Mouse (Mus musculus) MEL (cell line): ENCODE results near the gene Limk1. TPM values are rescaled to one million over a fixed set of nuclear protein-coding genes. Genes with fewer than 3 reads are reported as not detected.

Experiments
- DNase-seq: peaks from one replicate; pipeline ENCODE4 v3.0.0; 2011; ENCODE audit warnings: low read depth, low spot score
- H3K27ac ChIP-seq: 2 replicates; pipeline ENCODE4 v1.5.1; 2012; ENCODE audit warnings: low read depth, mild to moderate bottlenecking, control low read depth, low read length, moderate library complexity; ENCODE audit not compliant: control insufficient read depth
- H3K27me3 ChIP-seq, 2 experiments: fragments of 150-350 bp in 1 of 2; sonication (generic) in 1 of 2; 2 replicates each; pipeline ENCODE4 v1.6.1; 2012; ENCODE audit warnings: low read length in 2 of 2, mild to moderate bottlenecking in 2 of 2, improper control_type of control experiment in 1 of 2, moderate library complexity in 1 of 2; ENCODE audit not compliant: insufficient read depth in 2 of 2, control insufficient read depth in 1 of 2
- H3K36me3 ChIP-seq, 2 experiments: 2 replicates each; pipeline ENCODE4 v1.6.1; 2012 to 2014; ENCODE audit warnings: low read length in 2 of 2, improper control_type of control experiment in 1 of 2, inconsistent platforms in 1 of 2, mild to moderate bottlenecking in 1 of 2; ENCODE audit not compliant: insufficient read depth in 2 of 2, control insufficient read depth in 1 of 2
- H3K4me1 ChIP-seq, 2 experiments: fragments of 150-350 bp in 1 of 2; sonication (generic) in 1 of 2; 2 replicates each; pipeline ENCODE4 v1.6.1; 2012; ENCODE audit warnings: low read length in 2 of 2, improper control_type of control experiment in 1 of 2, mild to moderate bottlenecking in 1 of 2; ENCODE audit not compliant: insufficient read depth in 2 of 2, control insufficient read depth in 1 of 2
- H3K4me3 ChIP-seq, 2 experiments: fragments of 150-350 bp in 1 of 2; sonication (generic) in 1 of 2; 2 replicates each; pipeline ENCODE4 v1.5.1; 2012; ENCODE audit warnings: low read depth in 2 of 2, low read length in 2 of 2, mild to moderate bottlenecking in 2 of 2, moderate library complexity in 2 of 2, control low read depth in 1 of 2, improper control_type of control experiment in 1 of 2; ENCODE audit not compliant: control insufficient read depth in 1 of 2, insufficient read depth in 1 of 2
- H3K79me2 ChIP-seq: 2 replicates; pipeline ENCODE4 v1.6.1; 2012; ENCODE audit warnings: mild to moderate bottlenecking, low read length, moderate library complexity; ENCODE audit not compliant: control insufficient read depth, poor library complexity, insufficient read depth
- H3K9ac ChIP-seq: 2 replicates; pipeline ENCODE4 v1.6.1; 2012; ENCODE audit warnings: low read depth, mild to moderate bottlenecking, control low read depth, low read length, moderate library complexity; ENCODE audit not compliant: control insufficient read depth, poor library complexity, severe bottlenecking
- H3K9me3 ChIP-seq: fragments of 150-350 bp; sonication (generic); replicated peaks from 2 replicates; pipeline ENCODE4 v1.6.1; 2012; ENCODE audit warnings: mild to moderate bottlenecking, low read length, improper control_type of control experiment, moderate library complexity; ENCODE audit not compliant: insufficient read depth
- BHLHE40 ChIP-seq: IDR thresholded peaks from 2 replicates; pipeline ENCODE4 v1.6.1; 2012; ENCODE audit warnings: low read depth, mild to moderate bottlenecking, inconsistent platforms, low read length, improper control_type of control experiment, borderline replicate concordance
- CHD1 ChIP-seq: IDR thresholded peaks from 2 replicates; pipeline ENCODE4 v1.6.1; 2012; ENCODE audit warnings: low read depth, mild to moderate bottlenecking, inconsistent platforms, low read length, improper control_type of control experiment
- CTCF ChIP-seq, 3 experiments: IDR thresholded peaks in 2 of 3; conservative IDR thresholded peaks in 1 of 3; 2 replicates each; pipeline ENCODE4 v1.5.1; 2011 to 2012; ENCODE audit warnings: low read length in 3 of 3, low read depth in 2 of 3, mild to moderate bottlenecking in 2 of 3, improper control_type of control experiment in 1 of 3, inconsistent platforms in 1 of 3, mixed read lengths in 1 of 3, moderate library complexity in 1 of 3; ENCODE audit not compliant: control insufficient read depth in 1 of 3, insufficient read depth in 1 of 3, poor library complexity in 1 of 3, severe bottlenecking in 1 of 3
- E2F4 ChIP-seq: IDR thresholded peaks from 2 replicates; pipeline ENCODE4 v1.6.1; 2011; ENCODE audit warnings: low read depth, low read length, improper control_type of control experiment, borderline replicate concordance
- ELF1 ChIP-seq: IDR thresholded peaks from 2 replicates; pipeline ENCODE4 v1.6.1; 2014; ENCODE audit warnings: low read depth, mild to moderate bottlenecking, inconsistent platforms, low read length, improper control_type of control experiment, moderate library complexity
- GABPA ChIP-seq: IDR thresholded peaks from 2 replicates; pipeline ENCODE4 v1.6.1; 2012; ENCODE audit warnings: low read depth, mild to moderate bottlenecking, inconsistent platforms, low read length, improper control_type of control experiment, moderate library complexity
- KAT2A ChIP-seq: conservative IDR thresholded peaks from 2 replicates; pipeline ENCODE4 v1.6.1; 2012; ENCODE audit warnings: low read depth, low read length, improper control_type of control experiment, inconsistent platforms
- MAX ChIP-seq: IDR thresholded peaks from 2 replicates; pipeline ENCODE4 v1.6.1; 2011; ENCODE audit warnings: low read length, improper control_type of control experiment
- MAZ ChIP-seq: IDR thresholded peaks from 2 replicates; pipeline ENCODE4 v1.6.1; 2012; ENCODE audit warnings: low read depth, mild to moderate bottlenecking, inconsistent platforms, low read length, improper control_type of control experiment
- MXI1 ChIP-seq: IDR thresholded peaks from 2 replicates; pipeline ENCODE4 v1.6.1; 2011; ENCODE audit warnings: mild to moderate bottlenecking, low read depth, low read length, improper control_type of control experiment
- MYB ChIP-seq: IDR thresholded peaks from 2 replicates; pipeline ENCODE4 v1.6.1; 2011; ENCODE audit warnings: mild to moderate bottlenecking, low read depth, low read length, improper control_type of control experiment
- MYC ChIP-seq: IDR thresholded peaks from 2 replicates; pipeline ENCODE4 v1.6.1; 2011; ENCODE audit warnings: low read depth, mild to moderate bottlenecking, low read length, improper control_type of control experiment, moderate library complexity
- NELFE ChIP-seq: IDR thresholded peaks from 2 replicates; pipeline ENCODE4 v1.6.1; 2011; ENCODE audit warnings: low read depth, low read length, improper control_type of control experiment
- POLR2AphosphoS2 ChIP-seq: IDR thresholded peaks from 2 replicates; pipeline ENCODE4 v1.6.1; 2011; ENCODE audit warnings: low read length, improper control_type of control experiment
- SIN3A ChIP-seq: IDR thresholded peaks from 2 replicates; pipeline ENCODE4 v1.6.1; 2012; ENCODE audit warnings: low read length, improper control_type of control experiment, inconsistent platforms
- TAL1 ChIP-seq: IDR thresholded peaks from 2 replicates; pipeline ENCODE4 v1.6.1; 2012; ENCODE audit warnings: mild to moderate bottlenecking, inconsistent platforms, low read length, moderate library complexity, mixed read lengths
- TBP ChIP-seq: IDR thresholded peaks from 2 replicates; pipeline ENCODE4 v1.8.0; 2011; ENCODE audit warnings: low read depth, low read length, improper control_type of control experiment
- UBTF ChIP-seq: IDR thresholded peaks from 2 replicates; pipeline ENCODE4 v1.6.1; 2012; ENCODE audit warnings: low read depth, mild to moderate bottlenecking, inconsistent platforms, low read length, improper control_type of control experiment, moderate library complexity, borderline replicate concordance; ENCODE audit not compliant: insufficient read depth
- ZKSCAN1 ChIP-seq: IDR thresholded peaks from 2 replicates; pipeline ENCODE4 v1.6.1; 2012; ENCODE audit warnings: low read depth, mild to moderate bottlenecking, inconsistent platforms, low read length, improper control_type of control experiment, moderate library complexity
- ZMIZ1 ChIP-seq: IDR thresholded peaks from 2 replicates; pipeline ENCODE4 v1.6.1; 2012; ENCODE audit warnings: low read depth, mild to moderate bottlenecking, inconsistent platforms, low read length, improper control_type of control experiment, moderate library complexity
- polyA plus RNA-seq, 2 experiments: library from polyadenylated mRNA; stranded (reverse) in 1 of 2; unstranded in 1 of 2; fragments of >175 nt in 1 of 2; fragments of >200 nt in 1 of 2; gene quantifications; 2 replicates each; pipeline versions ENCODE4 v1.2.1 to v1.2.4; 2012; ENCODE audit warnings: low replicate concordance in 2 of 2, low read depth in 1 of 2; ENCODE audit not compliant: insufficient read length in 2 of 2, insufficient read depth in 1 of 2, missing spikeins in 1 of 2
- total RNA-seq: library from RNA; depleted of rRNA; stranded (reverse); fragments of 300-350 nt; gene quantifications from 2 replicates; pipeline ENCODE4 v1.2.3, GENCODE M21; 2012

Gene Limk1
- total and polyA plus RNA-seq, 3 experiments, result 7.3 to 14.8 TPM; not detected in 1

DNA sequence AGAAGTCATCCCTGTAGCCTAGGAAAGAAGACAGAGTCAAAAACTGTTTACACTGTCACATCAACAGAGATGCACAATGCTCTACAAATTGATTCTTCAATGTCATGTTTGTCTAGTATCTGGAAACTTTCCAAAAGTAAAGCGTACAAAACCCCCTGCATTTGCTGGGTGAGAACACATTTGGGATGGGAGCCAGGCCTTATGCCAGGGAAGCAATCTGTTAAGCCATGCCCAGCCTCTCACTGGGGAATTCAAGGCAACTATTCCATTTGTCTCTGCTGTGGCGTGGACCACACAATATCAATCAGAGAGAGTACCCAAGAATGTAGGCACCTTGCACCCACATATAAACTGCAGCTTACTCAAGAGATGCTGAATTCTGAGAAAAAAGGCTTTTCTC is 66.3 kb downstream of the Limk1 start:
- H3K79me2 ChIP-seq, result peaks cover 2% of the 10 kb centered on the region; the same call in 1 of the 2 replicates
- TF ChIP-seq TAL1 (no peak), MAZ (no peak), CTCF (IDR thresholded peaks at IDR 0.05 in 2 of 3, conservative IDR thresholded peaks at IDR 0.05 in 1 of 3; ENCODE audit: control insufficient read depth in 1 of 3, insufficient read depth in 1 of 3, low read depth in 2 of 3, low read length in 3 of 3, poor library complexity in 1 of 3, severe bottlenecking in 1 of 3) (no peak), GABPA (no peak), MAX (no peak), ZMIZ1 (no peak), KAT2A (no peak), MYC (no peak), UBTF (no peak), ZKSCAN1 (no peak), CHD1 (no peak), SIN3A (no peak), BHLHE40 (no peak)
- no peak overlapping the region for H3K4me3 ChIP-seq

DNA sequence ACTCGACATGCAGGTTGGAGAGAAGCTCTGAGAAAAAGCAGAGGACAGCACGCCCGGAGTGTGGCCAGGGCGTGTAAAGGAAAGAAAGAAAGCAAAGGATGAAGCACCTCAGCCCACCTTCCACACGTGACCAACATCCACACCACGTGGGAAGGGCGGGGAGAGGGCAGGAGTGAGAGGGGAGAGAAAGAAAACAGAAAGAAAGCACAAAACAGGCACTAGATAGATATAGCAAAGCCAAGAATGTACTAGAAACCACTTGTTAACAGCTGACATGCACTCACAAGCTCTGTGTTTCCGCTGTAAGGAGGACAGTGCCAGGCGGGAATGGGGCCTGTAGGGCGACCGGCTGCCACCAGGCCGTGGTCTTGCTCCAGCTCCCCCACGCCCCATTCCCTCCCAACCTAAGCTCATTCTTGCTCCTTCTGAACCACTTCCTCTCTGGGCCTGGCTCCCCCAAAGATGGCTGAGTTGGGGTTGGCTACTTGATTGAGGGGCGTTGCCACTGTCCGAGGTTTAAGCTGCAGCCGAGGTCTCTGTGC is 67.2 kb downstream of the Limk1 start:
- H3K36me3 ChIP-seq, result peaks cover 0 to 11% of the 10 kb centered on the region in 2 experiments; a peak in 2 of 4 replicates
- H3K27me3 ChIP-seq, result no peaks in the 10 kb centered on the region
- no peak overlapping the region for H3K4me3 ChIP-seq
- no peaks in the 10 kb centered on the region for H3K79me2 ChIP-seq
- DNase-seq, result no peak
- H3K4me1 ChIP-seq, result no peaks in the 10 kb centered on the region
- TF ChIP-seq MYB, result no peak
- TF ChIP-seq TAL1, result no peak
- no peak for TF ChIP-seq TBP
- no peak for TF ChIP-seq UBTF
- TF ChIP-seq KAT2A, result no peak
- no peak for TF ChIP-seq ELF1
- no peak for TF ChIP-seq E2F4
- TF ChIP-seq POLR2AphosphoS2, result no peak
- TF ChIP-seq MAZ, result no peak
- TF ChIP-seq ZMIZ1, result no peak
- TF ChIP-seq MXI1, result no peak
- TF ChIP-seq NELFE, result no peak
- H3K9me3 ChIP-seq, result no peaks in the 10 kb centered on the region
- H3K27ac ChIP-seq, result no peak overlapping the region
- H3K9ac ChIP-seq, result no peak overlapping the region

More for the DNA sequence above, 66.3 kb downstream of the Limk1 start:
- Histone ChIP-seq H3K27ac (no peak overlapping the region), H3K9me3 (no peaks in the 10 kb centered on the region), H3K36me3 (peaks cover 0 to 18% of the 10 kb centered on the region in 2 experiments; a peak in 2 of 4 replicates), H3K27me3 (no peaks in the 10 kb centered on the region), H3K9ac (no peak overlapping the region), H3K4me1 (no peaks in the 10 kb centered on the region)
- no peak for DNase-seq
